Mouse (Mus musculus) C2C12 (cell line): ENCODE data around the gene Tbc1d17.

Experiments used
- CEBPB ChIP-seq: IDR thresholded peaks from one replicate; pipeline ENCODE4 v1.6.1; 2011; ENCODE audit warnings: low read depth, mild to moderate bottlenecking, control low read depth, moderate library complexity
- CTCF ChIP-seq: IDR thresholded peaks from one replicate; pipeline ENCODE4 v1.5.1; 2011; ENCODE audit not compliant: control insufficient read depth, insufficient read depth, insufficient read length
- MAX ChIP-seq: IDR thresholded peaks from one replicate; pipeline ENCODE4 v1.6.1; 2011; ENCODE audit warnings: mild to moderate bottlenecking, control low read depth
- MYOD1 ChIP-seq: IDR thresholded peaks from one replicate; pipeline ENCODE4 v1.6.1; 2011; ENCODE audit warnings: low read depth; ENCODE audit not compliant: control insufficient read depth, insufficient read length
- MYOG ChIP-seq: IDR thresholded peaks from one replicate; pipeline ENCODE4 v1.6.1; 2011; ENCODE audit not compliant: control insufficient read depth, insufficient read length; ENCODE audit errors: extremely low read depth
- USF1 ChIP-seq: IDR thresholded peaks from one replicate; pipeline ENCODE4 v1.6.1; 2011; ENCODE audit warnings: low read depth, mild to moderate bottlenecking, control low read depth, moderate library complexity

GRCm38 (mm10) chr7:44809466-44809865 is 39.4 kb downstream of the Tbc1d17 start:
- no peak for TF ChIP-seq USF1
- TF ChIP-seq MYOG, result no peak
- no peak for TF ChIP-seq CTCF
- TF ChIP-seq MAX, result no peak
- TF ChIP-seq CEBPB, result no peak
- no peak for TF ChIP-seq MYOD1
